Mouse (Mus musculus) liver, adult 2 months (tissue): Measurements from ENCODE around the gene Cmip.

Experiments
- CTCF ChIP-seq: fragments of 200-500 bp; IDR thresholded peaks from 2 replicates; pipeline ENCODE4 v1.5.1; 2011; ENCODE audit warnings: low read depth, low read length, control low read depth
- POLR2A ChIP-seq: fragments of 200-500 bp; IDR thresholded peaks from 2 replicates; pipeline ENCODE4 v1.6.1; 2011; ENCODE audit warnings: low read length, control low read depth; ENCODE audit not compliant: insufficient read depth; ENCODE audit errors: extremely low read depth

- TF ChIP-seq POLR2A, result no peak
- TF ChIP-seq CTCF, result no peak
Observed at GRCm38 (mm10) chr8:117307221-117307620, 50.4 kb downstream of the Cmip start.
